Mouse (Mus musculus): ENCODE results near the gene Gm11237.
"Not testable (repeated sequence)": the region's sequence is repeated elsewhere in the genome, so short reads cannot be mapped to it uniquely, and the experiment has no call there.

The Gm11237 gene

DNA sequence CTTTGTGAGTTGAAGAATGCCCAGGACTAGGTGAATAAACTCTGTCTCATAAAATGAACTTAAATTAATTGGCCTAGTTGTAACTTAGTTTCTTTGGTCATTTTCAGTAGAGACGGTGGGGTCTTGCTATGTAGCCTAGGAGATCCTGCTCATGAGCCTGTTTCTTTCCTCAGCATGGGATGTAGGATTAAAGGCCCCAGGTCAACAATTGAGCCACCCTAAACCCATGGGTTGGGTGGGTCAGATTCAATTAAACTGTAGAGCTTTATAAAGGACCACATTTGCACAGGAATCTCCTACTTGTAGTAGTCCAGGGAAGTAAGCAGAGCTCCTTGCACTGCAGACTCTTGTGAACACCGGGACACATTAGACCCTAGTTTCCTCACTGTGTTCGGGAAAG is at the start of gene Gm11237:
Gm11237 (plus strand) TSS at position 301 of the 400 bp plus-strand sequence.
- DNase-seq (ENCODE audit: low read depth, low spot score): not testable (repeated sequence)

- no peak for DNase-seq (ENCODE audit: low read depth, low spot score)
These were observed 23.5 kb upstream of the Gm11237 start for GRCm38 (mm10) chr4:73599248-73599647.

DNA sequence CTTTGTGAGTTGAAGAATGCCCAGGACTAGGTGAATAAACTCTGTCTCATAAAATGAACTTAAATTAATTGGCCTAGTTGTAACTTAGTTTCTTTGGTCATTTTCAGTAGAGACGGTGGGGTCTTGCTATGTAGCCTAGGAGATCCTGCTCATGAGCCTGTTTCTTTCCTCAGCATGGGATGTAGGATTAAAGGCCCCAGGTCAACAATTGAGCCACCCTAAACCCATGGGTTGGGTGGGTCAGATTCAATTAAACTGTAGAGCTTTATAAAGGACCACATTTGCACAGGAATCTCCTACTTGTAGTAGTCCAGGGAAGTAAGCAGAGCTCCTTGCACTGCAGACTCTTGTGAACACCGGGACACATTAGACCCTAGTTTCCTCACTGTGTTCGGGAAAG is 15.2 kb upstream of the Gm11237 start, which contains the start of gene Gm11238:
Gm11238 (plus strand) TSS at position 301 of the 400 bp plus-strand sequence.
- DNase-seq (ENCODE audit: low read depth, low spot score): not testable (repeated sequence)

DNA sequence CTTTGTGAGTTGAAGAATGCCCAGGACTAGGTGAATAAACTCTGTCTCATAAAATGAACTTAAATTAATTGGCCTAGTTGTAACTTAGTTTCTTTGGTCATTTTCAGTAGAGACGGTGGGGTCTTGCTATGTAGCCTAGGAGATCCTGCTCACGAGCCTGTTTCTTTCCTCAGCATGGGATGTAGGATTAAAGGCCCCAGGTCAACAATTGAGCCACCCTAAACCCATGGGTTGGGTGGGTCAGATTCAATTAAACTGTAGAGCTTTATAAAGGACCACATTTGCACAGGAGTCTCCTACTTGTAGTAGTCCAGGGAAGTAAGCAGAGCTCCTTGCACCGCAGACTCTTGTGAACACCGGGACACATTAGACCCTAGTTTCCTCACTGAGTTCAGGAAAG is 15.0 kb downstream of the Gm11237 start, which contains the start of gene Gm11236:
Gm11236 (plus strand) TSS at position 301 of the 400 bp plus-strand sequence.
- not testable (repeated sequence) for DNase-seq (ENCODE audit: low read depth, low spot score)

- not testable (repeated sequence) for DNase-seq (ENCODE audit: low read depth, low spot score)
These were observed 39.1 kb downstream of the Gm11237 start for GRCm38 (mm10) chr4:73661864-73662263.

GRCm38 (mm10) chr4:73668054-73668453 is 45.3 kb downstream of the Gm11237 start, which contains the start of gene Gm11239:
Gene Gm11239, plus strand, starts transcription at chr4:73668354.
- not testable (repeated sequence) for DNase-seq (ENCODE audit: low read depth, low spot score)

Data from c-Kit-negative CD71-positive TER-119-positive erythroid progenitor cells, embryonic 14.5 days (primary cell).